Mouse (Mus musculus) liver, embryonic 15.5 days (tissue): ENCODE measurements around the gene Sept7. TPM values are rescaled to one million over a fixed set of nuclear protein-coding genes. Genes with fewer than 3 reads are reported as not detected.

ENCODE experiments used
- ATAC-seq: fragments of 200-750 bp; cut with Nextera tagmentation; 2 replicates; pipeline ENCODE4 v1.8.0; 2017; ENCODE audit warnings: moderate number of reproducible peaks, mild to moderate bottlenecking, moderate library complexity; ENCODE audit not compliant: insufficient read depth
- H3K27ac ChIP-seq: fragments of 300-500 bp; sonication (generic); replicated peaks from 2 replicates; pipeline ENCODE4 v1.5.1; 2015; ENCODE audit warnings: mild to moderate bottlenecking, inconsistent platforms
- H3K27me3 ChIP-seq: fragments of 300-500 bp; sonication (generic); 2 replicates; pipeline ENCODE4 v1.6.1; 2015; ENCODE audit warnings: mild to moderate bottlenecking, inconsistent platforms
- H3K36me3 ChIP-seq: fragments of 300-500 bp; sonication (generic); replicated peaks from 2 replicates; pipeline ENCODE4 v1.6.1; 2015; ENCODE audit warnings: moderate library complexity, mild to moderate bottlenecking, inconsistent platforms
- H3K4me1 ChIP-seq: fragments of 300-500 bp; sonication (generic); replicated peaks from 2 replicates; pipeline ENCODE4 v1.6.1; 2015; ENCODE audit warnings: inconsistent platforms
- H3K4me2 ChIP-seq: fragments of 300-500 bp; sonication (generic); 2 replicates; pipeline ENCODE4 v1.6.1; 2015; ENCODE audit warnings: moderate library complexity, mild to moderate bottlenecking, inconsistent platforms
- H3K4me3 ChIP-seq: fragments of 300-500 bp; sonication (generic); replicated peaks from 2 replicates; pipeline ENCODE4 v1.5.1; 2015; ENCODE audit warnings: mild to moderate bottlenecking, inconsistent platforms
- H3K9ac ChIP-seq: fragments of 300-500 bp; sonication (generic); 2 replicates; pipeline ENCODE4 v1.6.1; 2015; ENCODE audit warnings: moderate library complexity, mild to moderate bottlenecking, inconsistent platforms
- H3K9me3 ChIP-seq: fragments of 300-500 bp; sonication (generic); replicated peaks from 2 replicates; pipeline ENCODE4 v1.6.1; 2016; ENCODE audit warnings: inconsistent platforms
- WGBS: fragments of 180-500 bp; shearing (Covaris S2); methylation state at CpG from one replicate; pipeline ENCODE4 v1.1.7; 2015; ENCODE audit warnings: mixed read lengths; ENCODE audit not compliant: insufficient replicate concordance; 5-methylcytosine and 5-hydroxymethylcytosine counted together
- polyA plus RNA-seq: library from polyadenylated mRNA; unstranded; fragments of >200 nt; fragmentation: Nextera tagmentation; extraction: Ambion mirVana; gene quantifications from 2 replicates; pipeline ENCODE4 v1.2.1, GENCODE M21; 2015

Sept7 gene
- polyA plus RNA-seq, 1 experiment from 2014 or later: 89.8 TPM

DNA sequence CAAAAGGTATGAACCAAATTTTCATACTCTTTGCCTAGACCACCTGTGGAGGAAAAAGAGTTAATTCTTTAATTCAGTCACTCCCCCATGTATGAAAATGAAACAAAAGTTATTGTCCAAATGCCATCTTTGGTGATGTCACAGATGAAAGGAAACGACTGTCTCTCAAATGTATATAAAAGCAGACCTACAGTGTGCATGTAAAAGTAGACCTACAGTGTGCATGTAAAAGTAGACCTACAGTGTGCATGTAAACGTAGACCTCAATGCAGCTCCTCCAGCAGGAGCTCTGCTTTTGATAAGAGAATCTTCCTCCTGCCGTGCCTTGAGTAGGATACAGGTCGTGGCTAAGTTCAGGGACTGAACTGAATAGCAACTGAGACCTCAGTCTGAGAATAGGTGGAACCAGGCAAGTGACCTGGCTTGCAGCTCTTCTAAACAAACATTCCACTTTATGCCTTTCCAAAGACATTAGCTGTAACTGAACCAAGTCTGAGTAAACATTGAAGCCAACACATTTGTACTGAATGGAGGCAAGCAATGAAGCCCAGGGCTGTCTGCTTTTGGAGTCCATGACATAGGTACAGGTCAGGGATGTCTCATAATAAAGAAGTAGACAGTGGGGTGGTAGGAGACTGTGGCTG is 75.6 kb downstream of the Sept7 start:
- H3K4me1 ChIP-seq: no peaks in the 10 kb centered on the region
- no peak overlapping the region for H3K4me2 ChIP-seq
- H3K9ac ChIP-seq: no peak overlapping the region
- H3K4me3 ChIP-seq: no peak overlapping the region
- ATAC-seq: no peak
- no peaks in the 10 kb centered on the region for H3K36me3 ChIP-seq
- H3K27me3 ChIP-seq: no peaks in the 10 kb centered on the region
- H3K27ac ChIP-seq: no peak overlapping the region
- WGBS: 55% methylated on average over 4 of the region's 4 CpGs
- H3K9me3 ChIP-seq: no peaks in the 10 kb centered on the region

GRCm38 (mm10) chr9:25328946-25329723 is 76.9 kb downstream of the Sept7 start:
- ATAC-seq: no peak; the same call in 1 of the 2 replicates
- Histone ChIP-seq H3K4me3 (no peak overlapping the region), H3K9ac (no peak overlapping the region), H3K27me3 (no peaks in the 10 kb centered on the region), H3K4me2 (no peak overlapping the region), H3K9me3 (no peaks in the 10 kb centered on the region), H3K36me3 (no peaks in the 10 kb centered on the region), H3K27ac (no peak overlapping the region), H3K4me1 (no peaks in the 10 kb centered on the region)
- WGBS: 51% methylated on average over 11 of the region's 11 CpGs

GRCm38 (mm10) chr9:25337436-25338198 is 85.4 kb downstream of the Sept7 start:
- Histone ChIP-seq H3K9me3 (no peaks in the 10 kb centered on the region), H3K36me3 (no peaks in the 10 kb centered on the region), H3K27ac (no peak overlapping the region), H3K4me2 (no peak overlapping the region), H3K9ac (no peak overlapping the region), H3K4me3 (no peak overlapping the region), H3K4me1 (no peaks in the 10 kb centered on the region), H3K27me3 (no peaks in the 10 kb centered on the region)
- 53% methylated on average over 2 of the region's 2 CpGs for WGBS
- no peak for ATAC-seq

DNA sequence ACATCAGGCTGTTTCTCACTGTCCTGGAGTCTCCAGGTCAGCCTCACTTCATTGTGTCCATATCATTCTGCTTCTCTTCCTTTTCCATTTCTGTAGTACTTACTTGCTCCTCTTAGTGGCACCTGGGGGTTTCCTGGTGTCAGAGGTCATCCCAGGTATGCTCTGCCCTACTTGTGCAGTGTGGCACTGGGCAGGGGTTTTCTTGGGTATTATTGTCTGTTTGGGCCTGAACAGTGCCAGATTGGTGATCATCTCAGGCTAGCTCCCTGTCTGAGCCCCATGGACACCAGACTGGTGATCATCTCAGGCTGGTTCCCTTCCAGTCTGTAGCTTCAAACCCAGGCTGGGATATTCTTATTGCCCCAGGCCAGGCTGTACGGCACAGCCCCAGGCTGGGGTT is 88.2 kb downstream of the Sept7 start:
- WGBS: 59% methylated on average over 1 of the region's 1 CpGs

GRCm38 (mm10) chr9:25353775-25354174 is 101.5 kb downstream of the Sept7 start:
- WGBS: 53% methylated on average over 1 of the region's 1 CpGs

More for the DNA sequence above, 88.2 kb downstream of the Sept7 start:
- H3K9me3 ChIP-seq: no peaks in the 10 kb centered on the region
- H3K9ac ChIP-seq: no peak overlapping the region
- H3K27ac ChIP-seq: no peak overlapping the region
- no peaks in the 10 kb centered on the region for H3K4me1 ChIP-seq
- H3K27me3 ChIP-seq: no peaks in the 10 kb centered on the region
- no peaks in the 10 kb centered on the region for H3K36me3 ChIP-seq
- H3K4me3 ChIP-seq: no peak overlapping the region
- ATAC-seq: no peak
- no peak overlapping the region for H3K4me2 ChIP-seq

GRCm38 (mm10) chr9:25355806-25356205 is 103.6 kb downstream of the Sept7 start:
- no peak overlapping the region for H3K9ac ChIP-seq
- 72% methylated on average over 11 of the region's 11 CpGs for WGBS
- no peak overlapping the region for H3K4me2 ChIP-seq
- H3K4me1 ChIP-seq: no peaks in the 10 kb centered on the region
- ATAC-seq: no peak
- H3K36me3 ChIP-seq: no peaks in the 10 kb centered on the region
- no peak overlapping the region for H3K4me3 ChIP-seq
- no peaks in the 10 kb centered on the region for H3K9me3 ChIP-seq
- no peak overlapping the region for H3K27ac ChIP-seq
- no peaks in the 10 kb centered on the region for H3K27me3 ChIP-seq

More at GRCm38 (mm10) chr9:25353775-25354174, 101.5 kb downstream of the Sept7 start:
- Histone ChIP-seq H3K4me3 (no peak overlapping the region), H3K36me3 (no peaks in the 10 kb centered on the region), H3K27ac (no peak overlapping the region), H3K4me1 (no peaks in the 10 kb centered on the region), H3K9ac (no peak overlapping the region), H3K4me2 (no peak overlapping the region), H3K27me3 (no peaks in the 10 kb centered on the region), H3K9me3 (no peaks in the 10 kb centered on the region)
- ATAC-seq: no peak

DNA sequence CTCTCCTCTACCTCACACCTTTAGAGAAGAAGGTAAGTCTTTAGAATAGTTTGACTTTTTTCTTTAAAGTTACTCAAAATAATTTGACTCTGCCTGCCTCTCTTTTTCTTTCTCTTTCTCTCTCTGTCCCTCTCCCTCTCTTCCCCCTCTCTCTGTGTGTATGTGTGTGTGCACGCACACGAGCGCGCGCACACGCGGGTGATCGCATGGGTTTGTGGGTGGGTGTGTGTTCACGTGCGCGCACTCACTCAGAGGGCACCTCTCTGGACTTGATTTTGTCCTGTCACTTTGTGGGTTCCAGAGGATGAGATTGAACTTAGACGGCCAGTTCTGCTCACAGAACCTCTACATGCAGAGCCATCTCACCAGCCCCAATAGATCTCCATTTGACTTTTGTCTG is 105.3 kb downstream of the Sept7 start:
- no peak overlapping the region for H3K9ac ChIP-seq
- no peak overlapping the region for H3K4me3 ChIP-seq
- H3K36me3 ChIP-seq: no peaks in the 10 kb centered on the region
- no peaks in the 10 kb centered on the region for H3K9me3 ChIP-seq
- H3K4me2 ChIP-seq: no peak overlapping the region
- no peak overlapping the region for H3K27ac ChIP-seq
- no peaks in the 10 kb centered on the region for H3K27me3 ChIP-seq
- WGBS: 93% methylated on average over 12 of the region's 12 CpGs
- no peak for ATAC-seq
- no peaks in the 10 kb centered on the region for H3K4me1 ChIP-seq

DNA sequence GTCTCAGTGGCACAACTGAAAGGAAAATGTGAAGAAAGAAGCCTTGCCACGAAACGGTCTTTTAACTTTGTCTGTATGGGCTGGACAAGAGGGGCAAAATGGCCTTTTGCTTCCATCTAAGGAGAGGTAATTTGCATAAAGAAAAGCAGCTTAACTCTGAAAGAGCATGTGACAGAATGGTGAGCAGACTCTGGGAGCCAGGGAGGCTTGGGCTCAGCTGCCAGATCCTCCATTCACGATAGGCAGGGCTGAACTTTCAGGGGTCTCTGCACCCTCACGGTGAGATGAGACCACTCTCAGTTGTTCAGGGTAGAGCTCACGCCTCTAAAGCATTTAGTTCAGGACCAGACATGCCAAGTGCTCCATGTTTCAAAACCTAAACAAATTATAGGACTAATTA is 105.8 kb downstream of the Sept7 start:
- no peak overlapping the region for H3K4me2 ChIP-seq
- H3K9ac ChIP-seq: no peak overlapping the region
- WGBS: 60% methylated on average over 5 of the region's 5 CpGs
- H3K4me3 ChIP-seq: no peak overlapping the region
- H3K4me1 ChIP-seq: no peaks in the 10 kb centered on the region
- H3K36me3 ChIP-seq: no peaks in the 10 kb centered on the region
- H3K27me3 ChIP-seq: no peaks in the 10 kb centered on the region
- no peak for ATAC-seq
- no peaks in the 10 kb centered on the region for H3K9me3 ChIP-seq
- H3K27ac ChIP-seq: no peak overlapping the region

Other genes starting within 250 kb of the Sept7 start
- gene Gm10181, start 163.0 kb upstream of the Sept7 start, polyA plus RNA-seq: not detected in 2 replicates
- gene Herpud2, start 100.6 kb upstream of the Sept7 start, polyA plus RNA-seq: 15.1 and 15.8 TPM in 2 replicates
- 5.9 and 7.0 TPM in 2 replicates for gene Eepd1, start 229.1 kb downstream of the Sept7 start, polyA plus RNA-seq